Mouse (Mus musculus): ENCODE data around the gene Slc44a2. TPM values are rescaled to one million over a fixed set of nuclear protein-coding genes. Genes with fewer than 3 reads are reported as not detected.
A peak's percentile ranks its signal among the peaks of the same experiment; 100 is the strongest.

Gene Slc44a2
- total and polyA plus RNA-seq, 2 experiments from 2014 or later = 47.1 to 58.5 TPM

DNA sequence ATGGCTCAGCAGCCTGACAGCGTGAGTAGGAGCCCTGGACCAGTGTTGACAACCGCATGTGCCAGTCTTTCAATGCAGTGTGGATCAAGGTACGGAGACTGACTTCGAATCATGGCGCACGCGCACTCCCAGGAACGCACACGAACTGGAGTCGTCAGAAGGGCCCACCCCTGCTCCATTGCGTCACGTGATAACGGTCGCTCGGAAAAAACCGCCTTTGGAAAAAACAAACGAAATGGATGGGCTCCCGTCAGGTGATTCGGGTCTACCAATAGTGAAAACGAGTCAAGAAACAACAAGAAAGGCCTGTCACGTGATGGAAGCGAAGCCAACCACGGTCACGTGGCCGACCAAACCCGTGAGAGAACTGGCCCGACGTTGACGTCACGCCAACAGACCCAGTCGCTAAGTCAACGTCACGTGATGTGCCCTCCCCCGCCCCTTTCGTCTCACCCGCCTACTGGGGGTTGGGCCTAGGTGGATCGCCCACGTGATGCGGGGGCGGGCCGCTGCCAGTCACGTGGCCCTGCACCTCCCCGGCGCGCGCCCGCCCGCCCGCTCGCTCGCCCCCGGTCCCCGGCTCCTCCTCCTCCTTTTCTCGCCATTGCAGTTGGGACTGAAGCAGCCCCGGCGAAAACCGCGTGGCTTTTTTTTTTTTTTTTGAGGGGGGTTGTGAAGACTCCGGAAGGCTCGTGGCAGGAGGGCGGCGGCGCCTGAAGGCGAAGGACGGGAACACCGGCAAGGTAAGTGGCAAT, 47.0 kb downstream of the Slc44a2 start, which contains the start of gene Ilf3:
Gene Ilf3, plus strand, starts transcription at position 515 of the 755 bp plus-strand sequence.
- no peaks in the 10 kb centered on the region for H3K36me3 ChIP-seq (ENCODE audit: insufficient read depth, low read length)
- H3K4me1 ChIP-seq (ENCODE audit: insufficient read depth, low read length) = peaks cover 5% of the 10 kb centered on the region; the same call in 1 of the 2 replicates
- whole genome bisulfite sequencing = under 1% methylated on average over 57 of the region's 66 CpGs
- no peak for TF ChIP-seq CTCF (IDR thresholded peaks at IDR 0.05)
- H3K4me3 ChIP-seq (ENCODE audit: low read depth, low read length) = peak within 1 kb of the TSS; percentile 74
- ATAC-seq (ENCODE audit: low FRiP score) (peak; percentile 93), DNase-seq (ENCODE audit: low spot score) (peak; percentile 100)
- peak within 1 kb of the TSS; percentile 81 for H3K9ac ChIP-seq (replicated peaks; ENCODE audit: low read length, poor library complexity, severe bottlenecking)
- peak within 1 kb of the TSS; percentile 91 for H3K27ac ChIP-seq (ENCODE audit: low read depth, low read length)
- H3K27me3 ChIP-seq (ENCODE audit: insufficient read depth, low read length) = no peaks in the 10 kb centered on the region
- H3K4me2 ChIP-seq (ENCODE audit: low read depth, low read length, poor library complexity, severe bottlenecking) = peak within 1 kb of the TSS; percentile 73
- no peaks in the 10 kb centered on the region for H3K9me3 ChIP-seq (ENCODE audit: low read length)

DNA sequence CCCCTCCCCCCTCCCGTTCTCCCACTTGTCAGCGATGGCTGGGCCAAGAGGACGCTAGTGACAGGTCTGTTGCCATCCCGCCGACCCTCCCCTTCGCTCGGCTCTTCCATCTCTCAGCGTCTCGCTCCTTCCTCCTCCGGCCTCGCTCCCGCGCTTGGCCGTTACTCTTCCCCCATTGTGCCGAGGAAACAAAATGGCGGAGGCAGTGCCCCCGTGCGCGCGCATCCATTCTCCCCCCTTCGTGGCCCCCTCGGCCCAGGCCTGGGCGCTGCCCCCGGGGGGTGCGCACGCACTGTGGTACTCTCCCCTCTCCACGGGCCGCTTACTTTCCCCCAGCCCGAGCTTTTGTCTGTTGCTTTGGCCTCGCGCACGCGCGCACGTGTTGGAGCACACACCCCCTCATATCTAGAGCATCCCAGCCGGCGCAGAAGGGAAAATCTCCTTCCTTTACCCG, 47.7 kb downstream of the Slc44a2 start:
- Histone ChIP-seq H3K4me2 (ENCODE audit: low read depth, low read length, poor library complexity, severe bottlenecking) (peak overlapping the region; percentile 73), H3K36me3 (ENCODE audit: insufficient read depth, low read length) (no peaks in the 10 kb centered on the region), H3K9ac (replicated peaks; ENCODE audit: low read length, poor library complexity, severe bottlenecking) (peak overlapping the region; percentile 81), H3K27me3 (ENCODE audit: insufficient read depth, low read length) (no peaks in the 10 kb centered on the region), H3K4me1 (ENCODE audit: insufficient read depth, low read length) (peaks cover 5% of the 10 kb centered on the region; the same call in 1 of the 2 replicates), H3K4me3 (ENCODE audit: low read depth, low read length) (peak overlapping the region; percentile 74), H3K9me3 (ENCODE audit: low read length) (no peaks in the 10 kb centered on the region), H3K27ac (ENCODE audit: low read depth, low read length) (peak overlapping the region; percentile 91)
- DNase-seq (ENCODE audit: low spot score) = peak; percentile 71
- under 1% methylated on average over 35 of the region's 38 CpGs for WGBS
- peak; percentile 64 for ATAC-seq (ENCODE audit: low FRiP score)
- no peak for TF ChIP-seq CTCF (IDR thresholded peaks at IDR 0.05)

DNA sequence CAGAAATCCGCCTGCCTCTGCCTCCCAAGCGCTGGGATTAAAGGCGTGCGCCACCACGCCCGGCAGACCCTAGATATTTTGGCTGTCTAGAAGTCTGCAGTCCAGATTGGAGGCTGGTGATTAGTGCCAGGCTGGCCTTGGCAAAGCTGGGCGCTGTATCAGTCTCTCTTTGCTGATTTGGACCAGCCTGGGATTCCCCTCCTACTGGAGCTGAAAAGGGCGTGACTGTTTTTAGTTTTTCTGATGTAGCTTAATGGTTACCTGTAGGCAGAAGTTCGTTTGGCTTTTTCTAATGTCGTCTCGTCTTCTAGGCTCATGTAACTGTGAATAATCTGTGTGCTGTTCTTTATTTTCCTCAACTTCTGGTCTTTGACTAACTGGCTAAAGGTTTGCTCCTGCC, 48.6 kb downstream of the Slc44a2 start:
- no peak overlapping the region for H3K27ac ChIP-seq (ENCODE audit: low read depth, low read length)
- no peaks in the 10 kb centered on the region for H3K36me3 ChIP-seq (ENCODE audit: insufficient read depth, low read length)
- no peak for ATAC-seq (ENCODE audit: low FRiP score)
- H3K4me1 ChIP-seq (ENCODE audit: insufficient read depth, low read length) = peaks cover 5% of the 10 kb centered on the region; the same call in 1 of the 2 replicates
- H3K4me2 ChIP-seq (ENCODE audit: low read depth, low read length, poor library complexity, severe bottlenecking) = peak overlapping the region; percentile 73
- 63% methylated on average over 11 of the region's 11 CpGs for WGBS
- no peak for TF ChIP-seq CTCF (IDR thresholded peaks at IDR 0.05)
- H3K27me3 ChIP-seq (ENCODE audit: insufficient read depth, low read length) = no peaks in the 10 kb centered on the region
- H3K9ac ChIP-seq (replicated peaks; ENCODE audit: low read length, poor library complexity, severe bottlenecking) = no peak overlapping the region
- H3K9me3 ChIP-seq (ENCODE audit: low read length) = no peaks in the 10 kb centered on the region
- no peak for DNase-seq (ENCODE audit: low spot score)
- peak overlapping the region; percentile 74 for H3K4me3 ChIP-seq (ENCODE audit: low read depth, low read length)

DNA sequence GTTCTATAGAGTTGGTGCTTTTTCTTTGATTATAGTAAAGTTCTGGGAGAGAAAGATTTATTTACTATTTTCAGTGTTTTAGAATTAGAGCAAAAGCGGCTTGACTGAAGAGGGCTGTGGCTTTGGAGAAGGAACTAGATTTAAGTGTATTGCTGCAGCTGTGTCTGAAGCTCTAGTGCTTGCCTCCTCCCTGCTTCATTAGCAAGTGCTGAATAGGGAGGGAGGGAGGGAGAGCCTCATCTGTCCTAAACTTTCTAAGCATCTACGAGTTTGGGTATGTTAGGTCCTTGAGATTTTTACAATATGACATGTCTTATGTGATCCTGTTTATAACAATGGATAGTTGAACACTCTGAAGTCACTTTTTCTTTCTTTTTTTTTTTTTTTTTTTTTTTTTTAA, 50.4 kb downstream of the Slc44a2 start:
- TF ChIP-seq CTCF (IDR thresholded peaks at IDR 0.05) = no peak
- Histone ChIP-seq H3K4me3 (ENCODE audit: low read depth, low read length) (no peak overlapping the region), H3K36me3 (ENCODE audit: insufficient read depth, low read length) (no peaks in the 10 kb centered on the region), H3K9ac (replicated peaks; ENCODE audit: low read length, poor library complexity, severe bottlenecking) (no peak overlapping the region), H3K9me3 (ENCODE audit: low read length) (no peaks in the 10 kb centered on the region), H3K4me1 (ENCODE audit: insufficient read depth, low read length) (peaks cover 5% of the 10 kb centered on the region; the same call in 1 of the 2 replicates), H3K4me2 (ENCODE audit: low read depth, low read length, poor library complexity, severe bottlenecking) (peak overlapping the region; percentile 9; the same call in 1 of the 2 replicates), H3K27ac (ENCODE audit: low read depth, low read length) (no peak overlapping the region), H3K27me3 (ENCODE audit: insufficient read depth, low read length) (no peaks in the 10 kb centered on the region)
- no peak for ATAC-seq (ENCODE audit: low FRiP score)
- 88% methylated on average over 2 of the region's 2 CpGs for WGBS
- DNase-seq (ENCODE audit: low spot score) = no peak

DNA sequence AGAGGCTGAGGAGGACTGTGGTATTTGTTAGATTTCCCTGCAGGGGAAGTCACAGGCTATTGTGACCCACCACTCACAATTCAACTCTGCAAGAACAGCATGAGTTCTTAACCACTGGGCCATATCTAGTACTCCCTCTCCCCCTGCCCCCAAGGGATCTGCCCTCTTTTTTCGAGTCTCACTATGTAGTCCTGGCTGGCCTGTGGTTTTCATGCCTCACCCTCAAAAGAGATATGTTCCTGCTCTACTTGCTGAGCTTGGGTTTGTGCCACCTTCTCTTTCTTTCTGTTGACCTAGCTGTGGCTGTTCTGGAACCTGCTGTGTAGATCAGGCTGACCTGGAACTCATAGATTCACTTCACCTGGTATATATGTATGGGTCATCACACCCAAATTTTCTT, 52.0 kb downstream of the Slc44a2 start:
- Histone ChIP-seq H3K36me3 (ENCODE audit: insufficient read depth, low read length) (no peaks in the 10 kb centered on the region), H3K9me3 (ENCODE audit: low read length) (no peaks in the 10 kb centered on the region), H3K4me3 (ENCODE audit: low read depth, low read length) (no peak overlapping the region), H3K27ac (ENCODE audit: low read depth, low read length) (no peak overlapping the region), H3K4me1 (ENCODE audit: insufficient read depth, low read length) (peaks cover 5% of the 10 kb centered on the region; the same call in 1 of the 2 replicates), H3K9ac (replicated peaks; ENCODE audit: low read length, poor library complexity, severe bottlenecking) (no peak overlapping the region), H3K27me3 (ENCODE audit: insufficient read depth, low read length) (no peaks in the 10 kb centered on the region), H3K4me2 (ENCODE audit: low read depth, low read length, poor library complexity, severe bottlenecking) (no peak overlapping the region)
- no peak for TF ChIP-seq CTCF (IDR thresholded peaks at IDR 0.05)
- DNase-seq (ENCODE audit: low spot score) (no peak), ATAC-seq (ENCODE audit: low FRiP score) (no peak)
- WGBS = 65% methylated on average over 1 of the region's 1 CpGs

DNA sequence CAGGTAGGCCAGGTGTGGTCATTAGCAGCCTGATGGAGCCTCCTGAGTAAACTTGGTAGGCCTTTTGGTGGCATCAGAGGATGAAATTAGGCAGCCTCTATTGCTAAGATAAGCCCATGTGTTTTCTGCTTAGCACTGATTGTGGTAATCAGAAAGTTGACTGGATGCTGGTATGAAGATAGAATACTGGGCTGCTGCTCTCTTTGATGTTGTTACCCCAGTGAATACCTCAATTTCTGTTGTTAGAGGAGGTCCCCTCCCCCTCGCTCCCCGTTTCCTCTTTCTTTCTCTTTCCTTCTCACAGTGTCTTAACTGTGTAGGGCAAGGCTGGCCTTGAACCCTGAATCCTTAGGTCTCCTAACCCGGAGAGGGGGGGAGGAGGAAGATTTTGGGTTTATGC, 58.7 kb downstream of the Slc44a2 start:
- Histone ChIP-seq H3K27me3 (ENCODE audit: insufficient read depth, low read length) (no peaks in the 10 kb centered on the region), H3K4me3 (ENCODE audit: low read depth, low read length) (no peak overlapping the region), H3K9me3 (ENCODE audit: low read length) (no peaks in the 10 kb centered on the region), H3K4me1 (ENCODE audit: insufficient read depth, low read length) (no peaks in the 10 kb centered on the region), H3K36me3 (ENCODE audit: insufficient read depth, low read length) (peaks cover 2% of the 10 kb centered on the region; the same call in 1 of the 2 replicates), H3K4me2 (ENCODE audit: low read depth, low read length, poor library complexity, severe bottlenecking) (no peak overlapping the region), H3K27ac (ENCODE audit: low read depth, low read length) (no peak overlapping the region), H3K9ac (replicated peaks; ENCODE audit: low read length, poor library complexity, severe bottlenecking) (no peak overlapping the region)
- 86% methylated on average over 3 of the region's 3 CpGs for WGBS
- no peak for TF ChIP-seq CTCF (IDR thresholded peaks at IDR 0.05)
- DNase-seq (ENCODE audit: low spot score) (no peak), ATAC-seq (ENCODE audit: low FRiP score) (no peak)

All from midbrain, postnatal 0 days (tissue).